Mouse (Mus musculus): ENCODE measurements at regions not wholly inside any gene's neighbourhood (a gene's known extent, or its start where the extent isn't known, plus 50 kb on each side); places are given as distances from the start of the nearest gene placed in this dataset.

- TF ChIP-seq POLR2A (IDR thresholded peaks at IDR 0.05; ENCODE audit: insufficient read depth, low read depth, low read length) (no peak), CTCF (IDR thresholded peaks at IDR 0.05; ENCODE audit: insufficient read depth, low read depth, low read length) (no peak)
Observed at GRCm38 (mm10) chr4:9737691-9738090, 1136.6 kb upstream of the 2610301B20Rik start.

Measured in olfactory bulb, adult 2 months (tissue).